Mouse (Mus musculus) lung, adult 2 months (tissue): ENCODE data around the gene Gtf2h3. TPM values are rescaled to one million over a fixed set of nuclear protein-coding genes. Genes with fewer than 3 reads are reported as not detected.

ENCODE experiments used
- DNase-seq: peaks from one replicate; pipeline ENCODE4 v3.0.0; 2022
- H3K4me1 ChIP-seq: fragments of 200-500 bp; 2 replicates; pipeline ENCODE4 v1.6.1; 2011; ENCODE audit warnings: low read length; ENCODE audit not compliant: control insufficient read depth, insufficient read depth
- H3K4me3 ChIP-seq: fragments of 200-500 bp; replicated peaks from 2 replicates; pipeline ENCODE3; 2011; ENCODE audit warnings: low read depth, mild to moderate bottlenecking, control low read depth, low read length; ENCODE audit errors: extremely low read depth
- CTCF ChIP-seq: fragments of 200-500 bp; IDR thresholded peaks from 2 replicates; pipeline ENCODE4 v1.5.1; 2011; ENCODE audit warnings: mild to moderate bottlenecking, low read length, control low read depth; ENCODE audit not compliant: insufficient read depth
- POLR2A ChIP-seq: fragments of 200-500 bp; IDR thresholded peaks from 2 replicates; pipeline ENCODE4 v1.6.1; 2011; ENCODE audit warnings: low read depth, mild to moderate bottlenecking, control low read depth, low read length, borderline replicate concordance; ENCODE audit errors: extremely low read depth
- WGBS: fragments of 180-500 bp; shearing (Covaris S2); methylation state at CpG from one replicate; pipeline ENCODE4 v1.1.7; 2018; 5-methylcytosine and 5-hydroxymethylcytosine counted together
- polyA plus RNA-seq: library from polyadenylated mRNA; depleted of rRNA; stranded (reverse); fragments of >200 nt; gene quantifications from 2 replicates; pipeline ENCODE4 v1.2.3, GENCODE M21; 2012

Gene Gtf2h3
- polyA plus RNA-seq, 1 experiment = 30.4 TPM

DNA sequence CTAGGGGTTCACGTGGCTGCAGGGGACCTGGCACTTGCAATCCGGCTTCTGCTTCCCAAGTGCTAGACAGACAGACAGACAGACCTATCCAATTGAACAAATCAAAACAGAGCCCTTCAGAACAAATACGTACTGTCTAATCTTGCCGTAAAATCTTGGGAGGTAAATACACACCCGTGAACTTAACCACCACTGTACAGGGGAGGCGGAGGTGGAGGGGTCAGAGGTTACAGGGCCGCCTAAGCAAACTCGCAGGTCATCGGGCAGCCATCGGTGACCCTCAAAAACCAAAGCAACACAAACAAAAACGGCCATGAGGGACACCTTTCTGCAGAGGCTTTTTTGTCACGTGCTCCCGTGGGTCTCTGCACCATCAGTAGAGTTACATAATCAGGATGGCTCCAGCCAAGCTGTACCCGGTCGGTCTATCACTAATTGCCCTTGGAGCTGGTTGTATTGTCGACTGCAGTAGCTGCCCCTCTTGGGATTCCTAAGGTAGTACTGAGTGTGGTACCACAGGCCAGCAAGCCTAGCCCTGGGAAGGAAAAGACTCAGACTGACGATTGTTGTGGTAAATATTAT lies 26.2 kb downstream of the Gtf2h3 start:
- 80% methylated on average over 17 of the region's 17 CpGs for WGBS
- no peak for DNase-seq
- Histone ChIP-seq H3K4me1 (no peaks in the 10 kb centered on the region), H3K4me3 (no peak overlapping the region)
- TF ChIP-seq POLR2A = no peak
- no peak for TF ChIP-seq CTCF

GRCm38 (mm10) chr5:124610965-124611364 lies 32.0 kb downstream of the Gtf2h3 start:
- H3K4me1 ChIP-seq = no peaks in the 10 kb centered on the region
- DNase-seq = no peak
- no peak for TF ChIP-seq POLR2A
- no peak overlapping the region for H3K4me3 ChIP-seq
- WGBS = 78% methylated on average over 10 of the region's 10 CpGs

GRCm38 (mm10) chr5:124614709-124615108 lies 35.8 kb downstream of the Gtf2h3 start:
- Histone ChIP-seq H3K4me3 (no peak overlapping the region), H3K4me1 (no peaks in the 10 kb centered on the region)
- DNase-seq = no peak
- 47% methylated on average over 11 of the region's 11 CpGs for WGBS
- no peak for TF ChIP-seq POLR2A
- no peak for TF ChIP-seq CTCF

DNA sequence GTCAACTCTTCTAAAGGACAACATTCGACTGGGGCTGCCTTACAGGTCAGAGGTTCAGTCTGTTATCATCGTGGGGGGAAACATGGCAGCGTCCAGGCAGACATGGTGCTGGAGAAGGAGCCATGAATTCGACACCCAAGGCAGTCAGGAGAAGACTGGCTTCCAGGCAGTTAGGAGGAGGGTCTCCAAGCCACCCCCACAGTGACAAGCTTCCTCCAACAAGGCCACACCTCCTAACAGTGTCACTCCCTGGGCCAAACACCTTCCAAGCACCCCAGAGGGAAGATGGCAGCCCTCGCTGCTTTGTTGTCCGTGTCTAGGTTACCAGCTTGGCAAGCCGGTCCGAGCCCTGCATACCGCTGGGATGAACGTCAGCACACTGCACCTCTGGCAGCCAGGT lies 39.8 kb downstream of the Gtf2h3 start:
- Histone ChIP-seq H3K4me1 (no peaks in the 10 kb centered on the region), H3K4me3 (no peak overlapping the region)
- no peak for DNase-seq
- TF ChIP-seq POLR2A (no peak), CTCF (no peak)
- 77% methylated on average over 10 of the region's 10 CpGs for WGBS

- no peak for DNase-seq
Measured at GRCm38 (mm10) chr5:124621362-124621761, 42.4 kb downstream of the Gtf2h3 start.

DNA sequence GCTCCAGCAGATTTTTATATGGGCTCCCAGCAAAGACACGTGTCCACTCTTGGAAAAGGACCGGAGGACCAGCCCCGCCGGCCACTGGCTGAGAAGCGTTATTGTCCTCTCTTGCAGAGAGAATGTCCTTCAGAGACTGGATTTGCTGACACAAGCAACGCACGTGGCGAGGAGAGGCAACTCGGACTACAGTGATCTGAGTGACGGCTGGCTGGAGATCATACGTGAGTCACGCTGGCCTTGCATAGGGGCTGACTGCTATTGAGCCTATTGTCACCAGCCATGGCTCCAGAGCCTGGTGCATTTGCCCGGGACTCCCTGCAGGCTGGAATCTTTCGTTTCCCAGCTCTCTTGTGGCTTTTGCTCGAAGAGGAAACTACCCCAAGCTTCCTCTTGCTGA lies 44.0 kb downstream of the Gtf2h3 start:
- TF ChIP-seq POLR2A (no peak), CTCF (no peak)
- Histone ChIP-seq H3K4me3 (no peak overlapping the region), H3K4me1 (no peaks in the 10 kb centered on the region)
- no peak for DNase-seq
- WGBS = 77% methylated on average over 15 of the region's 15 CpGs

More at GRCm38 (mm10) chr5:124621362-124621761, 42.4 kb downstream of the Gtf2h3 start:
- 68% methylated on average over 13 of the region's 13 CpGs for WGBS
- no peak overlapping the region for H3K4me3 ChIP-seq
- TF ChIP-seq POLR2A (no peak), CTCF (no peak)
- no peaks in the 10 kb centered on the region for H3K4me1 ChIP-seq

- no peak for DNase-seq
- WGBS = 91% methylated on average over 9 of the region's 9 CpGs
- no peak for TF ChIP-seq CTCF
- TF ChIP-seq POLR2A = no peak
- Histone ChIP-seq H3K4me1 (peaks cover 4% of the 10 kb centered on the region), H3K4me3 (no peak overlapping the region)
Measured at GRCm38 (mm10) chr5:124624291-124624690, 45.4 kb downstream of the Gtf2h3 start.

DNA sequence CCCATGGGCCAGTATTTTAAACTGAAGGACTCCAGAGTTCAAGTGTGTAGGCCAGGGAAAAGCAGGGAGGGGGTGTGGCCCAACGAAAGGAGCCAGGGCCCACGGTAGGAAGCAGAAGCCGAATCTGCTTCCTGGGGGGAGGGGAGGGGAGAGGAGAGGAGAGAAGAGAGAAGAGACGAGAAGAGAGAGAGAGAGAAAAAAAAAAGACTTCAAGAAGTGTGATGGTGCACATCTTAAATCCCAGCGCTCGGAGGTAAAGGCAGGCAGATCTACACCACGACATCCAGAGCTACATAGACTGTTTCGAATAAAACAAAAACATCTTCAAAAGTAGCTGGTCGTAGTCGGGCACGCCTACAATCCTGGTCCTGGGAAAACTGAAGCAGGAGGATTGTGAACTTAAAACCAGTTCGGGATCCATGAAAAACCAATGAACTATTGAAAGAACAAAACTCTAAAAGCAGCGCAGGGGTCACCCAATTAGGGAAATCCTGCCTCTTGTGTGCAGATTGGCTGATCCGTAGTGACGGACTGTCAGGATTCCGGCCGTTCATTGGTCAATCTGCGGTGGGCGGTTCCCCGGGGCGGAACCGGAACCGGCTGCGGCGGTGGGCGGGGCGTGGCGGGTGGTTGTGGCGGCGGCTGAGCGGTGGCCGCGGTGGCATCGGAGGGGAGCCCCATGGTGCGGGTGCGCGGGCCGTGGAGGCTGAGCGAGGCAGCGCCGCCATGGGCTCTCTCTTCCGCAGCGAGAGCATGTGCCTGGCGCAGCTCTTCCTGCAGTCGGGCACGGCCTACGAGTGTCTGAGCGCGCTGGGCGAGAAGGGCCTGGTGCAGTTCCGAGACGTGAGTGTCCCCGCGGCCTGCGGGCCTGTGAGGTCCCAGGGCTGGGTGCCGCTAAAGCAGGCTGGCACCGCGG lies 49.8 kb downstream of the Gtf2h3 start, which contains the start of gene Atp6v0a2:
TSS of gene Atp6v0a2 (plus strand) at position 129 of the 916 bp plus-strand sequence.
- peaks cover 8% of the 10 kb centered on the region for H3K4me1 ChIP-seq
- peak; percentile 95 for DNase-seq
- under 1% methylated on average over 58 of the region's 58 CpGs for WGBS

GRCm38 (mm10) chr5:124629641-124630040 lies 50.7 kb downstream of the Gtf2h3 start:
- 6% methylated on average over 11 of the region's 11 CpGs for WGBS
- Histone ChIP-seq H3K4me1 (peaks cover 8% of the 10 kb centered on the region), H3K4me3 (peak overlapping the region; percentile 92)
- peak; percentile 18 for DNase-seq
- TF ChIP-seq POLR2A (no peak), CTCF (no peak)

More for the DNA sequence above, 49.8 kb downstream of the Gtf2h3 start, which contains the start of gene Atp6v0a2:
- H3K4me3 ChIP-seq = peak within 1 kb of the TSS; percentile 92
- 0 out of 2 replicates have a peak, but pooled peaks have one; percentile 24 for TF ChIP-seq POLR2A
- no peak for TF ChIP-seq CTCF
